Mouse (Mus musculus) midbrain, embryonic 10.5 days (tissue): ENCODE results near the gene Gm21962. TPM values are rescaled to one million over a fixed set of nuclear protein-coding genes. Genes with fewer than 3 reads are reported as not detected.

ENCODE experiments used
- microRNA-seq: library from miRNA; unstranded; fragments of <30 nt; microRNA quantifications from one replicate; pipeline ENCODE4, GENCODE M21; 2017
- polyA plus RNA-seq: library from polyadenylated mRNA; unstranded; fragments of >200 nt; fragmentation: Nextera tagmentation; extraction: Ambion mirVana; gene quantifications from 2 replicates; pipeline ENCODE4 v1.2.1, GENCODE M21; 2016

Gene Gm21962
- polyA plus RNA-seq, 1 experiment from 2014 or later: not detected

Small RNA genes lying within 50 kb of the gene (microRNA-seq; reads per million reads assigned to microRNA genes)
- gene Gm22468: not detected

Other genes starting within 250 kb of the Gm21962 start
- 13.6 and 16.4 TPM in 2 replicates for gene Ddit4l, start 49.9 kb upstream of the Gm21962 start, polyA plus RNA-seq
- gene H2afz, start 193.0 kb downstream of the Gm21962 start, polyA plus RNA-seq: 3,193 and 3,605 TPM in 2 replicates
- 4.8 and 7.0 TPM in 2 replicates for gene Dnajb14, start 196.2 kb downstream of the Gm21962 start, polyA plus RNA-seq
- gene Lamtor3, start 247.0 kb downstream of the Gm21962 start, polyA plus RNA-seq: 91.6 and 91.8 TPM in 2 replicates